25 mouse cellular contexts compared by ENCODE assay signal in the genomic region with DNA sequence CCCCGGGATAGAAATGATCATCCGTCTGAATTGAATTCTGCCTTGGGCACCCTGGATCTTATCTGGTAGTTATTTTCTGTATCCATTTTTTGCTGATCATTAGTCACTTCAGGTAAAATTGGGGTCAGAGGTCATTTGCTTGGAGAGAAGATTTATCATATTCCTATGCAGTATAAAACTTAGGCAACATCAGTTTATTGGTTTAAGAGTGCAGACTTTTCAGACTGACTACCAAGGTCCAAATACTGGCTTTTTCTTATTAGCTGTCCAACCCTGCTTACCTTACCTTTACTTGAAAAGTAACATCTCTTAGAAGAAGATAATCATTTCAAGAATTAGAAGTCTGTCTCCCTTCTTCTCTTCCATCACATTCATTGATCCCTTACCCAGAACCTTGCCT. TPM values are rescaled to one million over a fixed set of nuclear protein-coding genes. Genes with fewer than 3 reads are reported as not detected.
"Had no signal": no experiment of that assay in that cellular context is flagged by ENCODE, and none has a peak within 500 bp of the region (broad histone marks: within the 10 kb centered on the region; RNA-seq: fewer than 3 reads in every experiment).

No protein-coding gene starts in this region.

- H3K27ac ChIP-seq: midbrain, embryonic 12.5 days; neural tube, embryonic 13.5 days; neural tube, embryonic 15.5 days; stomach, embryonic 15.5 days; stomach, postnatal 0 days had no signal

- H3K9ac ChIP-seq: lung, embryonic 14.5 days; midbrain, embryonic 12.5 days; neural tube, embryonic 13.5 days; neural tube, embryonic 15.5 days; stomach, embryonic 15.5 days had no signal

- H3K27me3 ChIP-seq: midbrain, embryonic 12.5 days; neural tube, embryonic 13.5 days; neural tube, embryonic 15.5 days; stomach, embryonic 15.5 days had no signal

- H3K4me3 ChIP-seq: midbrain, embryonic 12.5 days; myocyte; neural tube, embryonic 13.5 days; neural tube, embryonic 15.5 days; stomach, embryonic 15.5 days had no signal

- H3K4me1 ChIP-seq: midbrain, embryonic 12.5 days; neural tube, embryonic 13.5 days; stomach, embryonic 15.5 days had no signal

- H3K36me3 ChIP-seq: midbrain, embryonic 12.5 days; neural tube, embryonic 13.5 days; neural tube, embryonic 15.5 days; stomach, embryonic 15.5 days had no signal

- H3K4me2 ChIP-seq: lung, embryonic 14.5 days; midbrain, embryonic 12.5 days; neural tube, embryonic 13.5 days; neural tube, embryonic 15.5 days; stomach, embryonic 15.5 days had no signal

- DNase-seq: lung, adult 18-20 months; lung, embryonic 14.5 days; lung, postnatal 10 days; lung, postnatal 4 days; midbrain, embryonic 14.5 days; retina, postnatal 1 day; right cerebral cortex, adult 18-20 months; right cerebral cortex, postnatal 25 days; right cerebral cortex, postnatal 4 days; thymus, adult 2 months; thymus, postnatal 25 days; thymus, postnatal 4 days had no signal

- H3K9me3 ChIP-seq: midbrain, embryonic 12.5 days; neural tube, embryonic 13.5 days; neural tube, embryonic 15.5 days; stomach, embryonic 15.5 days had no signal

- ATAC-seq: midbrain, embryonic 16.5 days had no signal

RNA-seq across cellular contexts. Expression of gene Fam186a, which starts 12.9 kb away (rescaled TPM):
- total RNA-seq: megakaryocyte, adult 5-6 weeks; megakaryocyte-erythroid progenitor cell, adult 5-6 weeks had no signal
- polyA plus RNA-seq: liver, embryonic 16.5 days; lung, embryonic 16.5 days; midbrain, embryonic 14.5 days; midbrain, embryonic 16.5 days; neural tube, embryonic 11.5 days; neural tube, embryonic 13.5 days; neural tube, embryonic 15.5 days; spleen, adult 2 months; stomach, embryonic 15.5 days; stomach, postnatal 0 days had no signal
